Mouse (Mus musculus) midbrain, embryonic 10.5 days (tissue): ENCODE data around the gene Cln6. TPM values are rescaled to one million over a fixed set of nuclear protein-coding genes. Genes with fewer than 3 reads are reported as not detected.
"Not testable (repeated sequence)": the region's sequence is repeated elsewhere in the genome, so short reads cannot be mapped to it uniquely, and the experiment has no call there.

Experiments used
- DNase-seq: peaks from one replicate; pipeline ENCODE4 v3.0.0-alpha.2; 2017; ENCODE audit warnings: low spot score
- H3K27ac ChIP-seq: fragments of 300-500 bp; sonication (generic); replicated peaks from 2 replicates; pipeline ENCODE4 v1.5.1; 2016; ENCODE audit warnings: mild to moderate bottlenecking
- H3K27me3 ChIP-seq: fragments of 300-500 bp; sonication (generic); 2 replicates; pipeline ENCODE4 v1.6.1; 2016; ENCODE audit warnings: low read depth, mild to moderate bottlenecking; ENCODE audit not compliant: poor library complexity, severe bottlenecking
- H3K36me3 ChIP-seq: fragments of 300-500 bp; sonication (generic); 2 replicates; pipeline ENCODE4 v1.6.1; 2016; ENCODE audit warnings: mild to moderate bottlenecking, moderate library complexity
- H3K4me1 ChIP-seq: fragments of 300-500 bp; sonication (generic); 2 replicates; pipeline ENCODE4 v1.6.1; 2016
- H3K4me3 ChIP-seq: fragments of 300-500 bp; sonication (generic); 2 replicates; pipeline ENCODE4 v1.5.1; 2016; ENCODE audit warnings: mild to moderate bottlenecking, moderate library complexity
- H3K9me3 ChIP-seq: fragments of 300-500 bp; sonication (generic); replicated peaks from 2 replicates; pipeline ENCODE4 v1.6.1; 2016; ENCODE audit warnings: mild to moderate bottlenecking
- WGBS: fragments of 180-500 bp; shearing (Covaris S2); methylation state at CpG from one replicate; pipeline ENCODE4 v1.1.7; 2016; 5-methylcytosine and 5-hydroxymethylcytosine counted together
- polyA plus RNA-seq: library from polyadenylated mRNA; unstranded; fragments of >200 nt; fragmentation: Nextera tagmentation; extraction: Ambion mirVana; gene quantifications from 2 replicates; pipeline ENCODE4 v1.2.1, GENCODE M21; 2016

Gene Cln6
- polyA plus RNA-seq, 1 experiment from 2014 or later: 13.3 TPM

DNA sequence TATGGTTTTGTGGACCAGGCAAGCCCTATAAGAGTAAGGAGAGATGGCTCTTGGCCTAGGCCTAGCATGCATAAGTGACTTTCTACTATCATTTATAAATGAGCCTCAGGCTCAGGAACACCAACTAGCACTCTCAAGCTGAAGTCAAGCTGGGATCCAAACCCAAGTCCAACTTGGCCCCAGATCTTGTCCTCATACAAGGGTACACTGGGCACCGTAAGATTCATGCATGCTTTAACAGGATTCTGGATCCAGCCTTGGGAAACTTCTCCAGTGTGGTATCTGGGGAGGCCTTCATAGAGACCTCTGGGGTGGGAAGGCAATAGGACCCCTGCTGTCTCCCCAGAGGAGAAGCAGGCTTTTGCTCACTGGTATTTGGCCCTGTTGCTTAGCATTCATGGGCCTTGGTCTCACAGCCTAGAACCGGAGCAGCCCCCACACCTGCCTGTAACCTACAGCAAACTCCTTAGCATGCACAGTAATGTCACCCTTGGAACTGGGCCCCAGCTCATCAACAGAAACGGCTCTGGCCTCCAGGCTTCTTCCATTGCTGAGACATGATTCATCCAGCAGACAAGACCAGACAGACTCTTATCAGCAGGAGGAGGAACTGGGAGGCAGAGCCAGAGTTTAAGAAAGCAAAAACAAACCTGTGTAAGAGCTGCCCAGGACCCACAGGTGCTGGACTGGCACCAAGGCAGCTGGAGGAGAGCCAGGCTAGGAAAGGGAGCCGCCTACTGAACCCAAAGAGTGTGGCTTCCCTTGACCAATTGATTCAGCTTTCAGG is 20.6 kb upstream of the Cln6 start:
- H3K27ac ChIP-seq: no peak overlapping the region
- H3K9me3 ChIP-seq: no peaks in the 10 kb centered on the region
- DNase-seq: no peak
- H3K4me1 ChIP-seq: peaks cover 3% of the 10 kb centered on the region
- H3K4me3 ChIP-seq: no peak overlapping the region
- no peaks in the 10 kb centered on the region for H3K36me3 ChIP-seq
- 81% methylated on average over 4 of the region's 4 CpGs for WGBS
- H3K27me3 ChIP-seq: no peaks in the 10 kb centered on the region

- no peak for DNase-seq
- Histone ChIP-seq H3K4me3 (no peak overlapping the region), H3K27me3 (no peaks in the 10 kb centered on the region), H3K9me3 (no peaks in the 10 kb centered on the region), H3K4me1 (no peaks in the 10 kb centered on the region), H3K27ac (no peak overlapping the region), H3K36me3 (no peaks in the 10 kb centered on the region)
- WGBS: 88% methylated on average over 3 of the region's 3 CpGs
These were observed 19.1 kb upstream of the Cln6 start for GRCm38 (mm10) chr9:62819494-62819893.

DNA sequence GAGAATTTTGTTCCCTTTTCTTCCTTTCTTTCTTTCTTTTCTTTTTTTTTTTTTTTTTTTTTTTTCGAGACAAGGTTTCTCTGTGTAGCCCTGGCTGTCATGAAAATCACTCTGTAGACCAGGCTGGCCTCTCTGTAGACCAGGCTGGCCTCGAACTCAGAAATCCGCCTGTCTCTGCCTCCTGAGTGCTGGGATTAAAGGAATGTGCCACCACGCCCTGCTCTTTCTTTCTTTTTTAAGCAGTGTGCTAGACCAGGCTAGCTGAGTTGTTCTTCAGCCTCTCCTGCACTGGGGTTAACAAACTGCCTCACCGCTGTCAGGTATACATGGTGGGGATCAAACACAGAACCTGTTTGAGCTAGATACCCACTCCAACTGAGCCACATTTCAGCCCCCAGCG is 18.7 kb upstream of the Cln6 start:
- DNase-seq: not testable (repeated sequence)

GRCm38 (mm10) chr9:62820829-62821228 is 17.8 kb upstream of the Cln6 start:
- no peak for DNase-seq
- Histone ChIP-seq H3K27ac (no peak overlapping the region), H3K9me3 (no peaks in the 10 kb centered on the region), H3K27me3 (no peaks in the 10 kb centered on the region), H3K4me1 (peaks cover 11% of the 10 kb centered on the region), H3K4me3 (no peak overlapping the region), H3K36me3 (no peaks in the 10 kb centered on the region)
- WGBS: 89% methylated on average over 6 of the region's 6 CpGs

More for the DNA sequence above, 18.7 kb upstream of the Cln6 start:
- WGBS: 89% methylated on average over 6 of the region's 6 CpGs
- H3K4me3 ChIP-seq, H3K9me3 ChIP-seq, H3K36me3 ChIP-seq, H3K4me1 ChIP-seq, H3K27me3 ChIP-seq, H3K27ac ChIP-seq: not testable (repeated sequence)

- 92% methylated on average over 7 of the region's 7 CpGs for WGBS
- no peak for DNase-seq
These were observed 16.8 kb upstream of the Cln6 start for GRCm38 (mm10) chr9:62821811-62822210.

GRCm38 (mm10) chr9:62825791-62826393 is 12.7 kb upstream of the Cln6 start:
- Histone ChIP-seq H3K27me3 (no peaks in the 10 kb centered on the region), H3K4me3 (peak overlapping the region; percentile 26), H3K27ac (peak overlapping the region; percentile 87), H3K4me1 (peaks cover 52% of the 10 kb centered on the region), H3K36me3 (no peaks in the 10 kb centered on the region), H3K9me3 (no peaks in the 10 kb centered on the region)
- DNase-seq: peak; percentile 69
- 4% methylated on average over 9 of the region's 9 CpGs for WGBS

More at GRCm38 (mm10) chr9:62821811-62822210, 16.8 kb upstream of the Cln6 start:
- Histone ChIP-seq H3K9me3 (no peaks in the 10 kb centered on the region), H3K4me1 (peaks cover 21% of the 10 kb centered on the region), H3K27me3 (no peaks in the 10 kb centered on the region), H3K36me3 (no peaks in the 10 kb centered on the region), H3K4me3 (no peak overlapping the region), H3K27ac (no peak overlapping the region)

GRCm38 (mm10) chr9:62826456-62826855 is 12.1 kb upstream of the Cln6 start:
- H3K36me3 ChIP-seq: no peaks in the 10 kb centered on the region
- peaks cover 52% of the 10 kb centered on the region for H3K4me1 ChIP-seq
- peak overlapping the region; percentile 87 for H3K27ac ChIP-seq
- peak; percentile 41 for DNase-seq
- H3K4me3 ChIP-seq: peak overlapping the region; percentile 26
- under 1% methylated on average over 7 of the region's 7 CpGs for WGBS
- no peaks in the 10 kb centered on the region for H3K27me3 ChIP-seq
- H3K9me3 ChIP-seq: no peaks in the 10 kb centered on the region

DNA sequence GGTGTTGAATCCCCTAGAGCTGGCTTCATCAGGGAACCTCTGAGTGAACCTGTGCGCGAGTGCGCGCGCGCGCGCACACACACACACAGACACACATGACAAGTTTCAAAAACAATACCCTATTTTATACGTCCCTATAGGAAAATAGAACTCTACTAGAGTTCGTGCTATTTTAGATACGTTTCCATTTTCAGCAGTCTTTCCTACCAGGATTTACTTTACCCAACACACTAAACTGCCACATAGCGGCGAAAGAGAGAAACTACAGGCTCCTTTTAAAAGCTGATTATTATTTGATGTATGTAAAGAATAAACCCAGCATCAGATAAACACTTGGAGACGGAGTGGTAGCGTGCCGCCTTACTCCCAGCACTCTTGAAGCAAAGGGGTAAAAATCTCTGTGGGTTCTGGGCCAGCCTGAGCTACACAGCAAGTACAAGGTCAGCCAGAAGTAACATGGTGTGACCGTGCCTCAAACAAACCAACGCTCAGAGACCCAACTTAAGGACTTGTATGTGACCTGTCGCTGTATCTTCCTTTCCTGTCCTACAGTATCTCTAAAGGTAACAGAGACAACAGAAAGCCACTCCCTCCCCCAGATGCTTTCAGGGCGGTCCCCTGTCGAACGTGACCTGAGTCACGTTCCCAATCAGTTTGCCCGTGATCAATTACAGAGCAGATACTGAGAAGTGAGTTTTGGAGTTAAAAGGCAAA is 10.5 kb upstream of the Cln6 start:
- Histone ChIP-seq H3K4me3 (peak overlapping the region; percentile 41), H3K4me1 (peaks cover 52% of the 10 kb centered on the region), H3K36me3 (no peaks in the 10 kb centered on the region), H3K27me3 (no peaks in the 10 kb centered on the region), H3K27ac (peak overlapping the region; percentile 82), H3K9me3 (no peaks in the 10 kb centered on the region)
- 4% methylated on average over 24 of the region's 24 CpGs for WGBS
- DNase-seq: peak; percentile 47

- Histone ChIP-seq H3K27ac (peak overlapping the region; percentile 82), H3K9me3 (no peaks in the 10 kb centered on the region), H3K27me3 (no peaks in the 10 kb centered on the region), H3K4me1 (peaks cover 52% of the 10 kb centered on the region), H3K36me3 (no peaks in the 10 kb centered on the region), H3K4me3 (peak overlapping the region; percentile 41)
- under 1% methylated on average over 23 of the region's 23 CpGs for WGBS
- peak; percentile 98 for DNase-seq
These were observed 9.9 kb upstream of the Cln6 start for GRCm38 (mm10) chr9:62828662-62829086.

DNA sequence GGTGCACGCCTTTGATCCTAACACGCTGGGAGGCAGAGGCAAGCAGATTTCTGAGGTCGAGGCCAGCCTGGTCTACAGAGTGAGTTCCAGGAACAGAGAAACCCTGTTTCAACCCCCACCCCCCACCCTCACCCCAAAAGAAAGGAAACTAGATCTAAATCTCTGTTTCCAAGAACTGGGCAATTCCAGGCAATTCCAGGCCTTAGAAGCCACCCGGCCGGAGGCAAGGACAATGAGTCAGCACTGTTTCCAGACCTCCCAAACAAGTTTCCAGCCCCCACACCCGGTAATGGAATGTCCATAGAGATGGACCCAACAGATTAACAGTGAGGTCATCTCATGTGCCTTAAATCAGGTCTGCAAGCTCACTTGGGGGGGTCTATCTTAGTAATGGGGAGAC is 8.7 kb upstream of the Cln6 start:
- Histone ChIP-seq H3K4me1 (peaks cover 50% of the 10 kb centered on the region), H3K4me3 (no peak overlapping the region), H3K9me3 (no peaks in the 10 kb centered on the region), H3K27ac (no peak overlapping the region), H3K36me3 (no peaks in the 10 kb centered on the region), H3K27me3 (no peaks in the 10 kb centered on the region)
- no peak for DNase-seq
- WGBS: 86% methylated on average over 6 of the region's 6 CpGs

GRCm38 (mm10) chr9:62834906-62835305 is 3.7 kb upstream of the Cln6 start:
- Histone ChIP-seq H3K4me1 (peaks cover 33% of the 10 kb centered on the region), H3K36me3 (no peaks in the 10 kb centered on the region), H3K9me3 (no peaks in the 10 kb centered on the region), H3K27ac (no peak overlapping the region), H3K4me3 (no peak overlapping the region), H3K27me3 (no peaks in the 10 kb centered on the region; the same call in 1 of the 2 replicates)
- DNase-seq: no peak
- 88% methylated on average over 5 of the region's 5 CpGs for WGBS

DNA sequence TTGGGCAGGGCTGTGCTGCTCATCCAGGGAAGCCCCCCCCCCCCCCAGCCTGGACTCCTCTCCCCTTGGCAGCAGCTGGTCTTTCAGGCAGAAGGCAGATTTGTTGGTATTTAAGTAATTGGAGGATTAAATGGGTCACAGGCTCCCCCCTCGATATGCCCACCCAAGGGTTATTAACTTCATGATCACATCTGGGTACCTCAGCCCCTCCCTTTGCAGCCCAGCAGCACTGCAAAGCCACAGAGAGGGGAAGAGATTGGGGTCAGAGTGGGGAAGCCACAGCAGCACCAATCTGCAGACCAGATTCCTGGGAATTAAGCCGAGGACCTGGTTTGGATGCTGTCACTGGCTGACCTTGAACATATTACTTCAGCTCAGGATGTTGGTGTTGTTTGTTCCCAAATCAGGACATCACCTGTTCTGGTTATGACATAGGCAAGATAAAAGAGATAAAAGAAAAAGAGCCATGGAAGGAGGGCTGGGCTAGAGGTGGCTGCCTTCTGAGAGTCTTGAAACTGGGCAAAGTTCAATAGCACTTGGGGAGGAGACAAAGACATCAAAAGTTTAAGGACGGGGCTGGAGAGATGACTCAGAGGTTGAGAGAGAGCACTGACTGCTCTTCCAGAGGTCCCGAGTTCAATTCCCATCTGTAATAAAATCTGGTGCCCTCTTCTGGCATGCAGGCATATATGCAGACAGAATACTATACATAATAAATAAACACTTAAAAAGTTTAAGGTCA is 2.7 kb upstream of the Cln6 start:
- Histone ChIP-seq H3K36me3 (no peaks in the 10 kb centered on the region), H3K9me3 (no peaks in the 10 kb centered on the region), H3K4me1 (peaks cover 38% of the 10 kb centered on the region), H3K27ac (no peak overlapping the region), H3K27me3 (peaks cover 5% of the 10 kb centered on the region), H3K4me3 (no peak overlapping the region)
- no peak for DNase-seq
- WGBS: 66% methylated on average over 4 of the region's 4 CpGs
